In the genomic region with DNA sequence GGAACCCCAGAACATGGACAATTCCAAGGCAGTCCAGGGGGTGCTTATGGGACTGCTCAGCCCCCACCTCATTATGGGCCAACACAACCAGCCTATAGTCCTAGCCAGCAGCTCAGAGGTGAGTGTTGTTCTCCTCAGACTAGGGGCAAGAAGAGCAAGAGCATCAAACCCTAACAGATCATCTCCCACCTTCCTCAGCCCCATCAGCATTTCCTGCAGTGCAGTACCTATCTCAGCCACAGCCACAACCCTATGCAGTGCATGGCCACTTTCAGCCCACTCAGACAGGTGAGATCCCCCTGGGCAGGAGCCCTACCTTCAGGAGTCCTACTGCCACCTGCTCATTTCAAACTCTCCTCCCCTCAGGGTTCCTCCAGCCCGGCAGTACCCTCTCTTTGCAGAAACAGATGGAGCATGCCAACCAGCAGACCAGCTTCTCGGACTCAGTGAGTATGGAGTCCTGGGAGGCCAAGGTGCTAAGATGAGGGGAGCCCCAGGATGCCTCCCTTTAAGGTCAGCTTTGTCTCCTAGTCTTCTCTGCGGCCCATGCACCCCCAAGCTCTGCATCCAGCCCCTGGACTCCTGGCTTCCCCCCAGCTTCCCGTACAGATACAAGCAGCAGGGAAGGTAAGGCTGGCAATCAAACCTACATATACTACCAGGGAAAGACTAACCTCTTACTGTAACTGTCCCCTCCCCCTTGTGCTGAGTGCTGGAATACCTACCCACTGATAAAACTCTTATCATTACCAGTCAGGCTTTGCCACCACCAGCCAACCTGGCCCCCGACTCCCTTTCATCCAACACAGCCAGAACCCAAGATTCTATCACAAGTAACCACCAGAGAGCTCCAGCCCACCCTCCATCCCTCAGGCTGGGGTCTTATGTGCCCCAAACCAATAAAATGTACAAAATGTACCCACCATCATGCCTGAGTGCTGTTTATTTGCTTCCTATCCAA, we compare ENCODE assay signal across 8 mouse cellular contexts. TPM values are rescaled to one million over a fixed set of nuclear protein-coding genes. Genes with fewer than 3 reads are reported as not detected.
A peak's percentile ranks its signal among the peaks of the same experiment; 100 is the strongest.
DNase-seq lines count a peak whose midpoint lies in the region; ATAC-seq and TF ChIP-seq lines count a peak whose summit lies in the region.

No protein-coding gene starts in this region.

- no peaks in the 10 kb centered on the region for H3K9me3 ChIP-seq in lung, embryonic 14.5 days (ENCODE audit: low read depth, low read length)
- no peaks in the 10 kb centered on the region for H3K9me3 ChIP-seq in hindbrain, embryonic 12.5 days (replicated peaks)

- peaks cover 74% of the 10 kb centered on the region for H3K36me3 ChIP-seq in lung, embryonic 14.5 days (ENCODE audit: insufficient read depth)
- peaks cover 66% of the 10 kb centered on the region for H3K36me3 ChIP-seq in hindbrain, embryonic 12.5 days

- ATAC-seq in lung, embryonic 14.5 days (ENCODE audit: insufficient read depth): no peak
- ATAC-seq in hindbrain, embryonic 12.5 days (ENCODE audit: low FRiP score): no peak
- peak; percentile 62 for ATAC-seq in megakaryocyte-erythroid progenitor cell, adult 5-6 weeks (replicated peaks; ENCODE audit: low FRiP score, low TSS enrichment, poor library complexity, severe bottlenecking)

- peak; percentile 31; the same call in 1 of the 2 replicates for TF ChIP-seq CTCF in lung, embryonic 14.5 days (IDR thresholded peaks at IDR 0.05; ENCODE audit: low read depth)
- TF ChIP-seq CTCF in lung, adult 2 months (IDR thresholded peaks at IDR 0.05; ENCODE audit: insufficient read depth, low read length): no peak
- TF ChIP-seq CTCF in bone marrow macrophage, adult 2 months (IDR thresholded peaks at IDR 0.05; ENCODE audit: low read depth, low read length): no peak

- WGBS in lung, embryonic 14.5 days: 52% methylated on average over 5 of the region's 5 CpGs
- 66% methylated on average over 5 of the region's 5 CpGs for WGBS in lung, adult 2 months
- WGBS in hindbrain, embryonic 12.5 days: 70% methylated on average over 5 of the region's 5 CpGs

- no peak overlapping the region; the same call in 1 of the 2 replicates for H3K27ac ChIP-seq in lung, embryonic 14.5 days (ENCODE audit: low read depth)
- no peak overlapping the region for H3K27ac ChIP-seq in bone marrow macrophage, adult 2 months (ENCODE audit: insufficient read depth, low read depth, low read length)
- H3K27ac ChIP-seq in hindbrain, embryonic 12.5 days: no peak overlapping the region

- H3K4me3 ChIP-seq in lung, embryonic 14.5 days (ENCODE audit: low read depth, low read length): peak overlapping the region; percentile 91
- no peak overlapping the region for H3K4me3 ChIP-seq in lung, adult 2 months (replicated peaks; ENCODE audit: extremely low read depth, low read depth, low read length)
- H3K4me3 ChIP-seq in bone marrow macrophage, adult 2 months (ENCODE audit: insufficient read depth, low read length): peak overlapping the region; percentile 20
- H3K4me3 ChIP-seq in hindbrain, embryonic 12.5 days: no peak overlapping the region

- H3K4me1 ChIP-seq in lung, embryonic 14.5 days (ENCODE audit: insufficient read depth): peaks cover 7% of the 10 kb centered on the region; the same call in 1 of the 2 replicates
- peaks cover 22% of the 10 kb centered on the region for H3K4me1 ChIP-seq in lung, adult 2 months (ENCODE audit: control insufficient read depth, insufficient read depth, low read length)
- H3K4me1 ChIP-seq in bone marrow macrophage, adult 2 months (ENCODE audit: control insufficient read depth, insufficient read depth, low read length): peaks cover 26% of the 10 kb centered on the region
- peaks cover 45% of the 10 kb centered on the region for H3K4me1 ChIP-seq in hindbrain, embryonic 12.5 days

- H3K9ac ChIP-seq in lung, embryonic 14.5 days: no peak overlapping the region
- no peak overlapping the region for H3K9ac ChIP-seq in hindbrain, embryonic 12.5 days

- no peak for TF ChIP-seq POLR2A in lung, adult 2 months (IDR thresholded peaks at IDR 0.05; ENCODE audit: borderline replicate concordance, extremely low read depth, low read depth, low read length)
- TF ChIP-seq POLR2A in bone marrow macrophage, adult 2 months (IDR thresholded peaks at IDR 0.05; ENCODE audit: borderline replicate concordance, low read depth, low read length): no peak

- no peaks in the 10 kb centered on the region for H3K27me3 ChIP-seq in lung, embryonic 14.5 days (ENCODE audit: insufficient read depth, low read length)
- H3K27me3 ChIP-seq in hindbrain, embryonic 12.5 days: no peaks in the 10 kb centered on the region

- peak overlapping the region; percentile 97 for H3K4me2 ChIP-seq in lung, embryonic 14.5 days
- H3K4me2 ChIP-seq in hindbrain, embryonic 12.5 days (replicated peaks): peak overlapping the region; percentile 96; the same call in 1 of the 2 replicates

- DNase-seq in lung, embryonic 14.5 days: no peak
- no peak for DNase-seq in lung, adult 2 months
- no peak for DNase-seq in urinary bladder, postnatal 4 days (ENCODE audit: low spot score in 2 of 2)
- DNase-seq in adrenal gland, adult 2 months: no peak
- no peak for DNase-seq in adrenal gland, postnatal 10 days

RNA-seq across cellular contexts. Expression of gene Gps2, which starts 2.3 kb away (rescaled TPM):
- 67.5 and 78.6 TPM in 2 replicates for polyA plus RNA-seq in lung, embryonic 14.5 days (2014; fragmentation: Nextera tagmentation; extraction: Ambion mirVana)
- 104 and 112 TPM in 2 replicates for polyA plus RNA-seq in lung, adult 2 months (2012; rRNA removed)
- polyA plus RNA-seq in bone marrow macrophage, adult 2 months (2012; ENCODE audit: insufficient read depth, insufficient read length, missing spikeins): 92.8 and 103 TPM in 2 replicates
- 84.7 and 90.1 TPM in 2 replicates for polyA plus RNA-seq in hindbrain, embryonic 12.5 days (2016; fragmentation: Nextera tagmentation; extraction: Ambion mirVana)
- total RNA-seq in megakaryocyte-erythroid progenitor cell, adult 5-6 weeks (2014; fragmentation: Nextera tagmentation): 155 and 190 TPM in 2 replicates
- total RNA-seq in megakaryocyte-erythroid progenitor cell, adult 5-6 weeks (2017): 53.7 and 106 TPM in 2 replicates
- 10 to 100 TPM; 44.7 to 61.8 TPM for total RNA-seq in adrenal gland, adult 2 months (2021)
- polyA plus RNA-seq in adrenal gland, adult 2 months (2012; rRNA removed): 130 and 148 TPM in 2 replicates
- 10 to 100 TPM; 42.3 to 43.1 TPM for total RNA-seq in adrenal gland, postnatal 10 days (2021)

RNA-seq across cellular contexts. Expression of gene Eif5a, which starts 5.8 kb away (rescaled TPM):
- 1,945 and 2,006 TPM in 2 replicates for polyA plus RNA-seq in lung, embryonic 14.5 days (2014; fragmentation: Nextera tagmentation; extraction: Ambion mirVana)
- polyA plus RNA-seq in lung, adult 2 months (2012; rRNA removed): 216 and 372 TPM in 2 replicates
- polyA plus RNA-seq in bone marrow macrophage, adult 2 months (2012; ENCODE audit: insufficient read depth, insufficient read length, missing spikeins): 326 and 347 TPM in 2 replicates
- polyA plus RNA-seq in hindbrain, embryonic 12.5 days (2016; fragmentation: Nextera tagmentation; extraction: Ambion mirVana): 1,354 and 1,360 TPM in 2 replicates
- 1,285 and 1,514 TPM in 2 replicates for total RNA-seq in megakaryocyte-erythroid progenitor cell, adult 5-6 weeks (2014; fragmentation: Nextera tagmentation)
- total RNA-seq in megakaryocyte-erythroid progenitor cell, adult 5-6 weeks (2017): 1,032 and 1,474 TPM in 2 replicates
- 100 to 1,000 TPM; 572 to 622 TPM for total RNA-seq in adrenal gland, adult 2 months (2021)
- polyA plus RNA-seq in adrenal gland, adult 2 months (2012; rRNA removed): 180 and 225 TPM in 2 replicates
- 100 to 1,000 TPM; 578 to 644 TPM for total RNA-seq in adrenal gland, postnatal 10 days (2021)

RNA-seq across cellular contexts. Expression of gene Neurl4, which starts 15.1 kb away (rescaled TPM):
- polyA plus RNA-seq in lung, embryonic 14.5 days (2014; fragmentation: Nextera tagmentation; extraction: Ambion mirVana): 12.5 and 13.1 TPM in 2 replicates
- 47.7 and 58.1 TPM in 2 replicates for polyA plus RNA-seq in lung, adult 2 months (2012; rRNA removed)
- polyA plus RNA-seq in bone marrow macrophage, adult 2 months (2012; ENCODE audit: insufficient read depth, insufficient read length, missing spikeins): 15.8 and 16.9 TPM in 2 replicates
- polyA plus RNA-seq in hindbrain, embryonic 12.5 days (2016; fragmentation: Nextera tagmentation; extraction: Ambion mirVana): 15.0 and 15.2 TPM in 2 replicates
- total RNA-seq in megakaryocyte-erythroid progenitor cell, adult 5-6 weeks (2014; fragmentation: Nextera tagmentation): 31.7 and 51.2 TPM in 2 replicates
- 27.9 and 64.3 TPM in 2 replicates for total RNA-seq in megakaryocyte-erythroid progenitor cell, adult 5-6 weeks (2017)
- total RNA-seq in adrenal gland, adult 2 months (2021): 10 to 100 TPM; 40.6 to 44.2 TPM
- 38.6 and 47.6 TPM in 2 replicates for polyA plus RNA-seq in adrenal gland, adult 2 months (2012; rRNA removed)
- total RNA-seq in adrenal gland, postnatal 10 days (2021): 10 to 100 TPM; 33.6 to 48.1 TPM

RNA-seq across cellular contexts. Expression of gene 2810408A11Rik, which starts 15.2 kb away (rescaled TPM):
- polyA plus RNA-seq in lung, embryonic 14.5 days (2014; fragmentation: Nextera tagmentation; extraction: Ambion mirVana): 11.3 and 14.1 TPM in 2 replicates
- polyA plus RNA-seq in lung, adult 2 months (2012; rRNA removed): 0.65 and 1.4 TPM in 2 replicates
- 1.4 TPM in 1 of 2 replicates, not detected in the other for polyA plus RNA-seq in bone marrow macrophage, adult 2 months (2012; ENCODE audit: insufficient read depth, insufficient read length, missing spikeins)
- polyA plus RNA-seq in hindbrain, embryonic 12.5 days (2016; fragmentation: Nextera tagmentation; extraction: Ambion mirVana): 17.8 TPM in 2 replicates
- 2.4 and 4.0 TPM in 2 replicates for total RNA-seq in megakaryocyte-erythroid progenitor cell, adult 5-6 weeks (2014; fragmentation: Nextera tagmentation)
- total RNA-seq in megakaryocyte-erythroid progenitor cell, adult 5-6 weeks (2017): 3.4 and 4.1 TPM in 2 replicates
- total RNA-seq in adrenal gland, adult 2 months (2021): under 1 TPM; 0.66 to 0.86 TPM
- polyA plus RNA-seq in adrenal gland, adult 2 months (2012; rRNA removed): 0.18 and 0.74 TPM in 2 replicates
- total RNA-seq in adrenal gland, postnatal 10 days (2021): 1 to 10 TPM; 3.1 to 3.2 TPM

RNA-seq across cellular contexts. Expression of gene Ybx2, which starts 19.6 kb away (rescaled TPM):
- polyA plus RNA-seq in lung, embryonic 14.5 days (2014; fragmentation: Nextera tagmentation; extraction: Ambion mirVana): 4.7 and 6.1 TPM in 2 replicates
- 4.6 and 6.7 TPM in 2 replicates for polyA plus RNA-seq in lung, adult 2 months (2012; rRNA removed)
- polyA plus RNA-seq in bone marrow macrophage, adult 2 months (2012; ENCODE audit: insufficient read depth, insufficient read length, missing spikeins): not detected in 2 replicates
- polyA plus RNA-seq in hindbrain, embryonic 12.5 days (2016; fragmentation: Nextera tagmentation; extraction: Ambion mirVana): 5.5 and 9.0 TPM in 2 replicates
- 2.2 TPM in 1 of 2 replicates, not detected in the other for total RNA-seq in megakaryocyte-erythroid progenitor cell, adult 5-6 weeks (2014; fragmentation: Nextera tagmentation)
- total RNA-seq in megakaryocyte-erythroid progenitor cell, adult 5-6 weeks (2017): not detected in 2 replicates
- 10 to 100 TPM; 12.9 to 20.0 TPM for total RNA-seq in adrenal gland, adult 2 months (2021)
- polyA plus RNA-seq in adrenal gland, adult 2 months (2012; rRNA removed): 21.8 and 41.4 TPM in 2 replicates
- 10 to 100 TPM; 19.6 to 44.5 TPM for total RNA-seq in adrenal gland, postnatal 10 days (2021)

Comparison
In these comparisons a context has a peak if more than half of its experiments do, and no peak if none do; other contexts are left out.
1. H3K4me3 ChIP-seq: peak in lung, embryonic 14.5 days (single experiment) and bone marrow macrophage, adult 2 months (single experiment); none in lung, adult 2 months (single experiment) and hindbrain, embryonic 12.5 days (single experiment).